33 mouse cellular contexts compared by ENCODE assay signal in genomic region chr10:115448614-115449013, GRCm38 (mm10).
"Had no signal": no experiment of that assay in that cellular context is flagged by ENCODE, and none has a peak within 500 bp of the region (broad histone marks: within the 10 kb centered on the region; RNA-seq: fewer than 3 reads in every experiment).

No protein-coding gene starts in this region.

- H3K4me3 ChIP-seq: heart, embryonic 12.5 days; heart, embryonic 13.5 days; heart, embryonic 15.5 days; hindbrain, embryonic 10.5 days; hindbrain, embryonic 12.5 days; hindbrain, embryonic 13.5 days; hindbrain, embryonic 15.5 days; intestine, embryonic 15.5 days; kidney, embryonic 15.5 days; layer of hippocampus, adult 2 months; left cerebral cortex, adult 2 months had no signal

- ATAC-seq: hindbrain, embryonic 16.5 days; hindbrain, postnatal 0 days; inflammation-experienced regulatory T-cells, adult 6 months; intestine, embryonic 15.5 days; intestine, embryonic 16.5 days; intestine, postnatal 0 days had no signal

- DNase-seq: heart, postnatal 10 days; heart, postnatal 14 days; heart, postnatal 36 days; kidney, adult 11 months; kidney, adult 18-20 months; kidney, adult 2 months; kidney, adult 8-10 months; kidney, adult 9 months; kidney, postnatal 10 days; kidney, postnatal 14 days; kidney, postnatal 25 days; kidney, postnatal 36 days; kidney, postnatal 4 days; layer of hippocampus, adult 9-11 months; layer of hippocampus, postnatal 36 days had no signal

- H3K36me3 ChIP-seq: heart, embryonic 12.5 days; heart, embryonic 13.5 days; heart, embryonic 15.5 days; hindbrain, embryonic 10.5 days; hindbrain, embryonic 12.5 days; hindbrain, embryonic 15.5 days; intestine, embryonic 15.5 days; kidney, embryonic 15.5 days had no signal

- H3K9me3 ChIP-seq: heart, embryonic 15.5 days; hindbrain, embryonic 15.5 days; intestine, embryonic 15.5 days had no signal

- H3K9ac ChIP-seq: heart, embryonic 12.5 days; heart, embryonic 13.5 days; heart, embryonic 15.5 days; hindbrain, embryonic 12.5 days; hindbrain, embryonic 13.5 days; hindbrain, embryonic 14.5 days; hindbrain, embryonic 15.5 days; intestine, embryonic 15.5 days; kidney, embryonic 15.5 days had no signal

- H3K4me2 ChIP-seq: heart, embryonic 12.5 days; heart, embryonic 13.5 days; heart, embryonic 15.5 days; hindbrain, embryonic 12.5 days; hindbrain, embryonic 13.5 days; hindbrain, embryonic 14.5 days; hindbrain, embryonic 15.5 days; intestine, embryonic 15.5 days; kidney, embryonic 15.5 days had no signal

- H3K27me3 ChIP-seq: heart, embryonic 12.5 days; heart, embryonic 13.5 days; heart, embryonic 15.5 days; hindbrain, embryonic 12.5 days; hindbrain, embryonic 13.5 days; hindbrain, embryonic 15.5 days; intestine, embryonic 15.5 days; kidney, embryonic 15.5 days had no signal

- H3K4me1 ChIP-seq: heart, embryonic 12.5 days; heart, embryonic 13.5 days; heart, embryonic 15.5 days; hindbrain, embryonic 10.5 days; hindbrain, embryonic 12.5 days; hindbrain, embryonic 13.5 days; hindbrain, embryonic 15.5 days; intestine, embryonic 15.5 days; kidney, embryonic 15.5 days had no signal

- H3K27ac ChIP-seq: heart, embryonic 13.5 days; heart, embryonic 15.5 days; hindbrain, embryonic 10.5 days; hindbrain, embryonic 12.5 days; hindbrain, embryonic 13.5 days; hindbrain, embryonic 14.5 days; hindbrain, embryonic 15.5 days; hindbrain, postnatal 0 days; intestine, embryonic 15.5 days; kidney, embryonic 15.5 days; kidney, postnatal 0 days; layer of hippocampus, adult 2 months; left cerebral cortex, adult 2 months had no signal
